Mouse (Mus musculus): ENCODE results near the gene Fut9. TPM values are rescaled to one million over a fixed set of nuclear protein-coding genes. Genes with fewer than 3 reads are reported as not detected.

Fut9 gene
- total RNA-seq, 2 experiments from 2014 or later: 42.7 to 48.8 TPM

DNA sequence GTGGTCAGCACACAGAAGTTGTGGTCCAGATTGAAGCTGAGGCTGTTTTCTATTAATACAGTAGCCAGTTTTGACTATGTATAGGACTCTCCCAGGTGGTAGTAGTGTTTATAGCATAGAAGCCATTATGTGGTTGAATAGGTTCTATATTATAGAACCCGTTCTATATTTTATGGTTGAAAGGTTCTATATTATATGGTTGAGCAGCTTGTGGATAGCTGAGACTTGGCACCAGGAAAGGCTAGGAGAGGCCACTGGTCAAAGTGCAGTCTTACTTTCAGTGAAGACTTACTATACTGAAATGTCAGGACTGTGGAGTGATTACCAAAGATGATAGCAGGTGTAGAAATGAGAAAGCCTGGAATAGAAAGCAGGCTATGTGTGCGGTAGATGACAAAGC is 151.9 kb downstream of the Fut9 start:
- no peak for DNase-seq (ENCODE audit: low spot score in 2 of 2)

DNA sequence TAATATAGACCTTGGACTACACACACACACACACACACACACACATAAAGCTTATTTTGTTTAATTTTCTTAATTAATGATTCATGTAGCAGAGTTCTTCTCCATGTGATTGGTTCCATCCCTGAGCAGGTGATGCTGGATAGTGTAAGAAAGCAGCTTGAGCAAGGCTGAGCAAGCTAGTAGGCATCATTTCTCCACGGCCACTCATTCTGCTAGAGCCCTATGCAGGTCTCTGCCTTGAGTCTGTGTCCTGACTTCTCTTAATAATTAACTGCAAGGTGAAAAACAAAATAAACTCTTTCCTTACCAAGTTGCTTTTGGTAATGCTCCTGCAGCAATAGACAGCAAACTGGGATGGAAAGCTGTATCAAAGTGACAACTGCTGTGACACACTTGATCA is 152.5 kb downstream of the Fut9 start:
- no peak for DNase-seq (ENCODE audit: low spot score in 2 of 2)

DNA sequence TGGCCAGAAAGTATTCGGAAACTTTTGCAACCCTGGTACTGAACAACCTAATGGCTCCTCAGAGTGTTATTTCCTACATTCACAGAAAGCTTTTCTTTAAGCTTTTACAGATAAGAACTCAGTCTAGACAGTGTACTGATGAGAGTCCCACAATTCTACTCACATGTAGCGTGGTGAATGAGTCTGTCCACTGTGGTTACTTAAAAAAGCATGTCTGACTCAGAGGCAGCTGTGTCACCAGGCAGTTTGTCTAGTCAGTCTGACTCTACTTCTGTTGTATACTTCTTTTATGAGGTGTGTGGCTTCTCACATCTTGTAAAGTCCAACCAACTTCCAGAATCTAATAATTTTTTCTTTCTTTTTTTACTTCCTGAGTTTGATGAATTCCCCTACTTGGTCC is 154.5 kb downstream of the Fut9 start:
- DNase-seq (ENCODE audit: low spot score in 2 of 2): no peak

DNA sequence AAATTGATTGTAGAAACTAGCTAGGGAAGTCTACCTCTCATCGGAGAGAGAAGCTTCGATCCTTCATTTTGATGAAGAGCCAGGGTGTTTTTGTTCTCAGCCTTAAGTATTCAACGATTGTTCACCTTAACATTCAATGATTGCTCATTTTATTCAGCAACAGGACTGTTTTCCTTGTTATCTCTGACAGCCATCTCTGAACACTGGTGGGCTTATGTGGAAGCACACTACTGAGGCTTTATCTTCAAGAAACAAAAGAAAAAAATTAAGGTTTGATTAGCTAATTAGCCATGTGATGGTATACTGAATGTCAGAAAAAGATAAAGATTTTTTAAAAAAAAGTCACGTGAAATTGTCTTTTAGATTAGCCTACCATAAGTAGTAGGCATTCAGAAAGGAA is 158.1 kb downstream of the Fut9 start:
- no peak for DNase-seq (ENCODE audit: low spot score in 2 of 2)

DNA sequence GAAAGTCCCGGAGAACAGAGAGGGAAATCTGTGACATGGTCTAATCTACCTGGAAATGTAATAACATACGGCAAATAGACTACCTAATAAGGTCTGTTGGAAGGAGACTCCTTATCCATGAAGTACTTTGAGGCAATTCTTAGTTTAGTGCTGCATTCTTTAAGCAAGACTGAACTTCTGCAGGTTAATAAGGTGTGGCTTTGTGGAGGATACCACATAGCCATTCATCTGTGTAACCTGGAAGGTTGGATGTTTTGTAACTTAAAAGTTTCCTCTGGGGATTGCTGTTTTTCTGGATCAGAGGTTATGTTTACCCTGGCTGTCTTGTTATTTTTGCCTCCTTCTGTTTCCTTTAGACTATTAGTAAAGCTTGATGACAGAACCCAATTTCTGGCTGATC is 166.8 kb downstream of the Fut9 start:
- no peak for DNase-seq (ENCODE audit: low spot score in 2 of 2)

DNA sequence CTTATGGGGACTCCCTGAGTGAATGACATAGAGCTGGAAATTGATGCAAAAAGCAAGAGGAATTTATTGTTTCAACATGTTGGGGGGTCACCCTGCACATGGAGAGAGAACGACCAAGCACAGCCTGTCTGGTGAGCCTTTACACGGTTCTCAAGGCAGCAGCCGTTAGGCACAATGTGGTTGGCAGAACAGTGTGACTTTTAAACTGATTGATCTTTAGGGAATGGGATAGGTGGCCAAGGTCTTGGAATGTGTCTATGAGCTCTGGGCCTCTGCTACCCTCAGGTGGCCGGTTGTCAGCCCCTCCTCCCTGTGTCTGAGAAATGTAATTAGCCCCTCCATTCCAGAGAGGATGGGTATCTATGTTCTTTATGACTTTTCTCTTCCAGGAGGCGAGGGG is 171.9 kb downstream of the Fut9 start:
- DNase-seq (ENCODE audit: low spot score in 2 of 2): no peak

DNA sequence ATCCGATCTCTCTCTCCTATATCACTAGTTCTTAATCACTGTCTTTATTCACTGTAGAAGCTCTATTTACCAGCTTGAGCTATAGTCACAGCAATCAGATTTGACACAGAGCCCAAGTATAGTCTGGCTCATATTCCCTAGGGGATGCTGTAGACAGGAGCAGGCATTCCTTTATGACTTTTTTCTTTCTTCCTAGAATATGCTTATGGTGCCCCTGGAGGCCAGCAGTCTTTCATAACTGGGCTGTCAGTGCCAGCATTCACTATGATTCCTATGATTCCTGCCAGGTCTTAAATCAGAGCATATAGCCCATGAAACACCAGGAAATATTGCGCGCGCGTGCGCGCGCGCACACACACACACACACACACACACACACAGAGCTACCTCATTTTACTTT is 172.6 kb downstream of the Fut9 start:
- DNase-seq (ENCODE audit: low spot score in 2 of 2): no peak

DNA sequence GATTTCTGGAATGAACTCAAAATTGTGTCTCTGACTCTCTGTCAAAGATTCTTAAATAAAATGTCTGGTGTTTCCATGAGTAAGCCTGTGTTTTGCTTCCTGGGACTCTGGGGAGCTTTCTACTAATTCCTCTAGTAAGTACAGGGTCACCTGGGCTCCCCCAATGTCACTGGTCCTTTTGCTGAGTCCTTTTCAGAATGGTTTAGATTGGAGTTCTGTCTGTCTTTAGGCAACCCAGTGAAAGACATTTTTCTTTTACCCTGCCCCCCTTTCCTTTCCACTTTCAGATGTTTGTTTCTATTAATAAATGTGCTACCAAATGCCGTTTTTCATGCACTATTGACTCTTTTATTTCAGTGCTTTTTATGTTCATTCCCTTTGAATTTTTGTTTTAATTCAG is 173.0 kb downstream of the Fut9 start:
- DNase-seq (ENCODE audit: low spot score in 2 of 2): no peak

DNA sequence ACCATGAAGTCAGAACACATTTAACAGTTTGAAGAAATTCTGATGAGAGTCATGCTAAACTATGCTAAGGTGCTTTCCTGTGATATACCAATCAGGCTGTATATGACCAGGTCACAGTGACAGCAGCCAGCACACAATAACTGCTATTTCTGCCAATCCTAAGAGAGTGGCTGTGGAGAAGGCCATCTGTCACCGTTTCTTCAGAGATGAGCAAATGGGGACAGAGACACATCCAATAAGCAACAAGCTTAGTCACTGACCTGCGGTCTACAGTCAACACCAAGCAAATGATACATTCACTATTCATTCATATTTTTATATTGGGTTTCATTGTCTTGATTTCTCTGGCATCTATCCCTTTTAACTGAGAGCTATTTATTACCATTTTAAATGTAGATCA is 176.9 kb downstream of the Fut9 start:
- DNase-seq (ENCODE audit: low spot score in 2 of 2): no peak

DNA sequence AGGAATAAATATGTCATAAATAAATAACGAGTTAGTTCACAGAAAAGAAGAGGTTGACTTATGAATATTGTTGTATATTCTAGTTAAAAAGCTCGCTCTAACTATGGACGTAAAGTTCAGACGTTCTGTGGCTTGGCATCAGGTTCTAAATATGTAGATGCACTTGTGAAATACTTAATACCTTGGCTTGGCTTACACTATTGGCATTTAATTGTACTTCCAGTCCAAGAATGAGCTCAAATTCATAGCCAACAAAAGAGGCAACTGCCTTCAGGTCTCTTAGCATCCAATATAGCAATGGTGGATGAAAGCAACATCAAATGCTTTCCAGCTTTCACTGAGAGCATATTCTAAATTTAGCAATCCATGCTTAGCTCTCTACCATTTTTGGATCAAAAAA is 182.7 kb downstream of the Fut9 start:
- no peak for DNase-seq (ENCODE audit: low spot score in 2 of 2)

DNA sequence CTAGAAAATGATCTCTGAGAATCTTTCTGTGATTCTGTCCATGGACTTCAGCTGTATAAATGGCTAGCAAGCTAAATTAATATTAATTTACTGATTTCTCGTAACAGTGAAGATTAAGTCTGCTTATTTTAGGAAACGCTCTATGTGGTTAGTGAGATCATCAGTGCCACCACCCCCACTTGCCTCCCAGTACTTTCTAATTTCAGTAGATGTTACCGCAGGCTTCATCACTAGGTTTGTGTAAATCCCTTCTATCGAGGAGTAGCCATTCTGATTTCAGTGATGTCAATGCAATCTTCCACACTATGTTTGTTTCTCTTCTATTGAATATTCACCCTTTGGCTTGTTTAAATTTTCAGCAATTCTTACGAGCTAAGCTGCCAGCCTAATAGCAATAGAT is 186.6 kb downstream of the Fut9 start:
- DNase-seq (ENCODE audit: low spot score in 2 of 2): peak in 1 of 2 experiments; percentile 20

DNA sequence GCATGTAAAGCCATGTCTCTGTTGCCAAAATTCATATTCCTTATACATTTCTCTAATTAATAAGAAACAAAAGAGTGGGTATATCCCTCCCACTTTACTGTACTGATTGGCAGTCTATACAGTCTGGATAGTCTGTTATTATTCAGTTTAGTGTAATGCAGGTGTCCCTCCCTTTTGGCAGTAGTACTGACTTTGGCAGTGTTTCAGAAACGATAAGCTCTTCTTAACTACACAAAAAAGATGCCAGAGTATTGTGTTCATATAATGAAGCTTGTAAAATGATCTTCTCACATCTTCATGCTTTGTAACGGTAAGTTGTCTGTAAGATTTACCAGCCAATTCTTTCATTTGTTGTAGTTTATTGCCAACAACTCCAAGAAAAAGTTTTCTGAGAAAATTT is 189.6 kb downstream of the Fut9 start:
- DNase-seq (ENCODE audit: low spot score in 2 of 2): no peak

DNA sequence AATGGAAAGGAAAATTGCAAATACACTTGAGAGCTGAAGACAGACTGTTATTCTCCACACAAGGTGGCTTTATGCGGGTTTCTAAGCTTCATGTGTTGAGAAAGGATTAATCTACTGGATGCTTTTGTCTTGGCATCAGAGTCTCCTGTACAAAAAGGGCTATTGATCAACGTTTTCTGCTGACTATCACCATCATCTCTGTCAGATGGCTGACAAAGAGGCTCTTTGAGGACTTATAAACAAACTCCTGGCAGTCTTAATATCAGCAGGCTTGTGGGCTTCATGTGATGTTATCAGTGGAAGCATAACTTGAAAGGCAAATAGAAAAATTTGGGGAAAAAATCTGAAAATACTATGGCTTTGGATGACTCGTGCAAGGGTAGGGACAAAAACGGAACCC is 206.8 kb downstream of the Fut9 start:
- peak in 1 of 2 experiments; percentile 5 for DNase-seq (ENCODE audit: low spot score in 2 of 2)
